Mouse (Mus musculus) spleen, adult 2 months (tissue): Measurements from ENCODE around the gene Ndufb4. TPM values are rescaled to one million over a fixed set of nuclear protein-coding genes. Genes with fewer than 3 reads are reported as not detected.

Source experiments
- DNase-seq, 2 experiments: peaks; one replicate each; pipeline versions ENCODE4 v3.0.0 to v3.0.0-alpha.2; 2012 to 2021; ENCODE audit warnings: low spot score in 2 of 2, low read depth in 1 of 2
- H3K27ac ChIP-seq: fragments of 200-500 bp; 2 replicates; pipeline ENCODE4 v1.5.1; 2012; ENCODE audit warnings: low read length, inconsistent platforms; ENCODE audit not compliant: insufficient read depth
- H3K27me3 ChIP-seq: fragments of 200-500 bp; 2 replicates; pipeline ENCODE4 v1.6.1; 2012; ENCODE audit warnings: mild to moderate bottlenecking, moderate library complexity, low read length, inconsistent platforms; ENCODE audit not compliant: control insufficient read depth, insufficient read depth
- H3K36me3 ChIP-seq: fragments of 200-500 bp; 2 replicates; pipeline ENCODE4 v1.6.1; 2012; ENCODE audit warnings: mild to moderate bottlenecking, low read length, inconsistent platforms; ENCODE audit not compliant: control insufficient read depth, insufficient read depth
- H3K4me1 ChIP-seq: fragments of 200-500 bp; 2 replicates; pipeline ENCODE4 v1.6.1; 2011; ENCODE audit warnings: inconsistent platforms; ENCODE audit not compliant: control insufficient read depth, insufficient read depth, insufficient read length
- H3K4me3 ChIP-seq: fragments of 200-500 bp; 2 replicates; pipeline ENCODE4 v1.5.1; 2011; ENCODE audit warnings: mild to moderate bottlenecking, inconsistent platforms; ENCODE audit not compliant: insufficient read depth, insufficient read length; ENCODE audit errors: extremely low read depth
- CTCF ChIP-seq: fragments of 200-500 bp; IDR thresholded peaks from 2 replicates; pipeline ENCODE4 v1.5.1; 2011; ENCODE audit warnings: mild to moderate bottlenecking, inconsistent platforms; ENCODE audit not compliant: insufficient read depth, insufficient read length, insufficient replicate concordance; ENCODE audit errors: extremely low read depth
- POLR2A ChIP-seq: fragments of 200-500 bp; IDR thresholded peaks from 2 replicates; pipeline ENCODE4 v1.6.1; 2011; ENCODE audit warnings: low read depth, low read length, inconsistent platforms
- WGBS: fragments of 180-500 bp; shearing (Covaris S2); methylation state at CpG from one replicate; pipeline ENCODE4 v1.1.7; 2018; 5-methylcytosine and 5-hydroxymethylcytosine counted together
- polyA plus RNA-seq: library from polyadenylated mRNA; depleted of rRNA; stranded (reverse); fragments of >200 nt; gene quantifications from 2 replicates; pipeline ENCODE4 v1.2.3, GENCODE M21; 2012

Ndufb4 gene
- polyA plus RNA-seq, 1 experiment = 16.0 TPM

DNA sequence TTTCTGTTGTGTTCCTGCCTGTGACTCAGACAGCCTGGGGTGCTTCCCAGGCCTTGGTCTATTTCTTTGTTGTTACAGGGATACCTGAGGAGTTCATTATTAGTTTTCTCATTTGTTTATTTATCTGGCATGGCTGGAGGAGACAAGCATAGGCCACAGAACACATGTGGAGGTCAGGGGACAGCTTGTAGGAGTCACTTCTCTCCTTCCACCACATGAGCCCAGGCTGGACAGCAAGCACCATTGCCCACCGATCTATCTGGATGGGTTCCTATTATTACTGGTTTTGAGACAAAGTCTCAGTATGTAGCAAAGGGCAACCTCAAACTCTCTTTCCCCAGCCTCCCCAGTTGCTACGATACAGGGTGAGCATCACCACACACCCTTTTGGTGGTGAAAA, 26.0 kb upstream of the Ndufb4 start:
- WGBS = 80% methylated on average over 2 of the region's 2 CpGs
- H3K27me3 ChIP-seq = no peaks in the 10 kb centered on the region
- no peaks in the 10 kb centered on the region for H3K4me1 ChIP-seq
- H3K27ac ChIP-seq = no peak overlapping the region
- DNase-seq = no peak
- H3K4me3 ChIP-seq = no peak overlapping the region
- H3K36me3 ChIP-seq = no peaks in the 10 kb centered on the region
- no peak for TF ChIP-seq POLR2A
- no peak for TF ChIP-seq CTCF

DNA sequence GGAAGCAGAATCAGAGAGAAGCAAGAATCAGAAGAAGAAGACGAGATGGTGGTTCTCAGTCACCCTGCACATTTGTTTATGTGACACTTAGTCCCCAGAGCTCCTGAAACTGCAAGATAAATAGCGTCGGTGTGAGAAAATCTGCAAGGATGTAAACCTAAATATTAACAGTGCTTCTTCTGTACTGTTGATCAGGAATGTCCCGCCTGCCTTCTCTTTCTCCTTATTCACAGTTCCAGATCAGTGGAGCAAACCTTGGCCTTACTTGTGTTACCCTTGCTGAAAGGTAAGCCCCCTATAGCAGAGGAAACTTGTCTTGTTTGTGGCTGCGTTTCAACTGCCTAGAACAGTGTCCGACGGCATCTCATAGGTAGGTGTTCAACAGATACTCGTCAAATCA, 23.3 kb upstream of the Ndufb4 start:
- no peak for DNase-seq
- no peak overlapping the region for H3K27ac ChIP-seq
- TF ChIP-seq POLR2A = no peak
- TF ChIP-seq CTCF = no peak
- 87% methylated on average over 8 of the region's 8 CpGs for WGBS
- no peak overlapping the region for H3K4me3 ChIP-seq
- H3K36me3 ChIP-seq = no peaks in the 10 kb centered on the region
- H3K27me3 ChIP-seq = no peaks in the 10 kb centered on the region
- H3K4me1 ChIP-seq = no peaks in the 10 kb centered on the region

DNA sequence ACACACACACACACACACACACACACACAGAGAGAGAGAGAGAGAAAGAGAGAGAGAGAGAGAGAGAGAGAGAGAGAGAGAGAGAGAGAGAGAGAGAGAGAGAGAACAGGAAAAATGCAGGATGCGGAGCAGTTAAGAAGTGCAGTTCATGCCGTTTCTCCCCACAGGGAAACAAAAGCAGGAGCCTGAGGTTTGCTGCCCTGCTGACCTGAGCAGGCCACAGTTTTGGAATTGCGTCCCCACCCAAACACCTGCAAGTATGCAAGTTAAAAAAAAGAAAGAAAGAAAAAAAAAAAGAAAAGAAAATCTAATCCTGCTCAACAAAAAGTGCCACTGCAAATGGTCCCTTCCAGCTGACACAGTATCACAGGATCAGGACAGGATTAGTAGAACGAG, 22.4 kb upstream of the Ndufb4 start:
- 81% methylated on average over 4 of the region's 4 CpGs for WGBS
- Histone ChIP-seq H3K27me3 (no peaks in the 10 kb centered on the region), H3K27ac (no peak overlapping the region), H3K4me3 (no peak overlapping the region), H3K4me1 (no peaks in the 10 kb centered on the region), H3K36me3 (no peaks in the 10 kb centered on the region)
- no peak for DNase-seq
- no peak for TF ChIP-seq POLR2A
- TF ChIP-seq CTCF = no peak

DNA sequence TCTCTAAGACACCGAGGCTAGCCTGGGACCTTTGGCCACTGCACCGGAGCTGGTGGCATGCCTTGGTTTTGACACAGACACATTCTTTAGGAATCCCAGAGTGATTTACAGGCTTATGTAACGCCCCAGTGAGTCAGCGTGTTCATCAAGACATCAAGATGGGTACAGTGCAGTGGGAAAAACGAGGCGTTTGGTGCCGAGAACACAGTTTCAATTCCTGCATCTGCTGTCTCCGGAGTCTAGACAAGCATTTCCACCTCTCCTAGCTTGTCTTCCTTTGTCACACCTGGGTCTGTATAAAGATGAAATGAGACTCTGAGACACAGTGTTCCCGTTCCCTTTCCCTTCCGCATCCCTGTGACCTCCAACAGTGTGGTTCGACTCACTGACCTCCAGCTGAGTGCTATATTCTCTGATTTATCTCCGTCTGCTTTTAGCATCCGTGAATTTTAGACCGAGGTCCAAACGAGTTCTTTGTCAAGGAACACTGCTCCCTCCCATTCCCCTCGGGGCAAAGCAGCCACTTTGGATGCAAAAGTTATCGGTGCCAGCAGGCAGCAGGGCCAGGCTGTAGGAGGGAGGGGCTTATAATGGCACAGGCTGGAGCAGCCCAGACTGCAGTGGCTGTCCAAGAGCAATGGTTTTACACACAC, 21.9 kb upstream of the Ndufb4 start:
- Histone ChIP-seq H3K4me3 (no peak overlapping the region), H3K36me3 (no peaks in the 10 kb centered on the region), H3K27ac (no peak overlapping the region), H3K4me1 (no peaks in the 10 kb centered on the region), H3K27me3 (no peaks in the 10 kb centered on the region)
- no peak for DNase-seq
- 76% methylated on average over 17 of the region's 17 CpGs for WGBS
- TF ChIP-seq CTCF (no peak), POLR2A (no peak)

DNA sequence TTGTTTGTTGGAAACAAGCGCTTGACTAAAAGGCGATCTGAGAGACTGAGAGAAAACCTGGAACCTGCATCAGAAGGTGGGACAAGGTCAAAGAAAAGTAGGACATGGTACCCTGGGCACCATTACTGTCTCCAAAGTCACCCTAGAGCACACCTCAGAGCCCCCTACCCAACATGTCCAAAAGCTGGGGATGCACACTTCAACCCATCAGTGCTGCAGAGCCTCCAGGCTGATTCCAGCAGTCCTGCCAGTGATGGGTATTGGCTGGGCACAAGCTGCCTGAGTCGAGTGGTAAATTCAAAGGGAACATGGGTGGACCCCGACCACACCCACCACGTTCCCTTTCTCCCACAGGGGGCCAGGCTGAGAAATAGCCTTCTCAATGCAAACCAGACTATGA, 21.1 kb upstream of the Ndufb4 start:
- 86% methylated on average over 5 of the region's 5 CpGs for WGBS
- Histone ChIP-seq H3K36me3 (no peaks in the 10 kb centered on the region), H3K27ac (no peak overlapping the region), H3K4me3 (no peak overlapping the region), H3K4me1 (no peaks in the 10 kb centered on the region), H3K27me3 (no peaks in the 10 kb centered on the region)
- TF ChIP-seq CTCF = no peak
- TF ChIP-seq POLR2A = no peak
- no peak for DNase-seq

DNA sequence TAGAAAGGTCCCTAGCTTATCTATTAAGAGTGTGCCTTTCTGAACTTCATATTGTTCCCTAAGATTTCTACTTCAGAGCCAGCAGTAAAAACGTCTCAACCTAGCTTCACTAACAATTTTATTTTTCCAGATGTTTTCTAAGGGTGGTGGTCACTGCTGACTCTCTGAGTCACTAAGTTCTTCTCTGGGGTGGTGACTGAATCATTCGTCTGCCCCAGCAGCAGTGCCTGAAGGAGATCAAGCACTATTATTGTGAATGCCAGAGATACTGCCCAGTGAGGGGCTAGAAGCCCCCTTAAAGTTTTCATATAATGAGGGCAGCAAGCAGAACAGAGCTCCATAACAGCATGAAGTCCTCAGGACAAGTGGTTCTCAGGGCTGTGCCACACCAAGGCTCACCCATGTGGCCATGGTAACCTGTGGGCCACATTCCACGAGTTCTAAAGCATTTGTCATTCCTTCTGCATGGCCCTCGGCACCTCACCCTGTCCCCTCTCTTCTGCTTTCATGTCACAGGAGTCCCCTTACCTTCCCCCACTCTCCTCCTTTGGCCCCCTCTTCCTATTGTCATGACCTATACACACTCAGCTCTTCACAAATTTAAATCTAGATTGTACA, 16.5 kb upstream of the Ndufb4 start:
- Histone ChIP-seq H3K27ac (no peak overlapping the region), H3K36me3 (no peaks in the 10 kb centered on the region), H3K27me3 (no peaks in the 10 kb centered on the region), H3K4me3 (no peak overlapping the region), H3K4me1 (no peaks in the 10 kb centered on the region)
- DNase-seq = no peak
- 56% methylated on average over 4 of the region's 4 CpGs for WGBS
- TF ChIP-seq POLR2A = no peak
- TF ChIP-seq CTCF = no peak

DNA sequence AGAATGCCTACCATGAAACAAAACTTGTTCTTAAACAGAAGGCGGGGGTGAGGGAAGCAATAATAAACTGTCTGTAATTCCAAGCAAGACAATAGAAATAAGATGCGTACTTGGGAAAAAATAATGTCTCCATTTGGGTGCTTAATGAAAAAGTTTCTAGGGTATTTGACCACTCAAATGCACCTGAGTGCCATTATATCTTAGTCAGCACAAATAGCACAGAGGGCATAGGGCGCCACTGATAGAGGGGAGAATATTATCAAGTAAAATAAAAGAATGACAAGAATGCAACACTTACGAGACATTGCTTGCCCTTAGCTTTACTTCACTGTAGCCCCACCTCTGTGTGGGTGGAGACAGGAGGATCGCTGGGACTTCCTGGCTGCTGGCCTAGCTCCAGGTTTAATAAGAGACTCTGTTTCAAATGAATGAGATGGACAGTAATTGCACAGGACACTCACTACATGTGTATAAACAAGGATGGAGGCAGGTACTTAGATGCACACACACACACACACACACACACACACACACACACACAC, 11.2 kb upstream of the Ndufb4 start:
- WGBS = 83% methylated on average over 5 of the region's 5 CpGs
- Histone ChIP-seq H3K36me3 (no peaks in the 10 kb centered on the region), H3K4me3 (no peak overlapping the region), H3K27ac (no peak overlapping the region), H3K4me1 (no peaks in the 10 kb centered on the region), H3K27me3 (no peaks in the 10 kb centered on the region)
- TF ChIP-seq CTCF = no peak
- no peak for TF ChIP-seq POLR2A
- no peak for DNase-seq
